Comparison of ENCODE assay signal across 8 mouse cellular contexts in genomic region chr1:43827002-43827762, GRCm38 (mm10). TPM values are rescaled to one million over a fixed set of nuclear protein-coding genes. Genes with fewer than 3 reads are reported as not detected.
A peak's percentile ranks its signal among the peaks of the same experiment; 100 is the strongest.
DNase-seq lines count a peak whose midpoint lies in the region; ATAC-seq and TF ChIP-seq lines count a peak whose summit lies in the region.

No protein-coding gene starts in this region.

- DNase-seq in layer of hippocampus, adult 2 months (ENCODE audit: low spot score in 2 of 2) = peak in 1 of 2 experiments; percentile 25
- no peak for DNase-seq in layer of hippocampus, postnatal 10 days (ENCODE audit: low spot score in 2 of 2)
- peak; percentile 60 for DNase-seq in ZHBTc4 (ENCODE audit: low read depth, low spot score)
- no peak for DNase-seq in lung, embryonic 14.5 days
- no peak for DNase-seq in retina, postnatal 1 day

- whole genome bisulfite sequencing in forebrain, embryonic 15.5 days = under 1% methylated on average over 67 of the region's 68 CpGs
- WGBS in intestine, postnatal 0 days = under 1% methylated on average over 68 of the region's 68 CpGs
- WGBS in lung, embryonic 14.5 days = under 1% methylated on average over 68 of the region's 68 CpGs

- ATAC-seq in forebrain, embryonic 15.5 days (replicated peaks) = peak; percentile 72
- peak; percentile 60 for ATAC-seq in intestine, postnatal 0 days
- ATAC-seq in lung, embryonic 14.5 days (ENCODE audit: insufficient read depth) = peak; percentile 78
- ATAC-seq in neutrophil, adult 5-6 weeks (ENCODE audit: extremely low read depth, insufficient number of reproducible peaks, low FRiP score, poor library complexity, severe bottlenecking) = peak; percentile 9; the same call in 1 of the 2 replicates

- H3K9ac ChIP-seq in forebrain, embryonic 15.5 days (replicated peaks) = peak overlapping the region; percentile 86
- peak overlapping the region; percentile 69 for H3K9ac ChIP-seq in intestine, postnatal 0 days (ENCODE audit: low read depth, low read length)
- H3K9ac ChIP-seq in lung, embryonic 14.5 days = peak overlapping the region; percentile 87

- H3K4me1 ChIP-seq in forebrain, embryonic 15.5 days = peaks cover 39% of the 10 kb centered on the region
- no peaks in the 10 kb centered on the region for H3K4me1 ChIP-seq in intestine, postnatal 0 days (replicated peaks; ENCODE audit: control insufficient read depth, insufficient read depth, low read length)
- H3K4me1 ChIP-seq in lung, embryonic 14.5 days (ENCODE audit: insufficient read depth) = peaks cover 3% of the 10 kb centered on the region; the same call in 1 of the 2 replicates

- H3K27me3 ChIP-seq in forebrain, embryonic 15.5 days = no peaks in the 10 kb centered on the region
- H3K27me3 ChIP-seq in intestine, postnatal 0 days (replicated peaks; ENCODE audit: control insufficient read depth, insufficient read depth, low read length) = no peaks in the 10 kb centered on the region
- H3K27me3 ChIP-seq in lung, embryonic 14.5 days (ENCODE audit: insufficient read depth, low read length) = no peaks in the 10 kb centered on the region

- H3K4me3 ChIP-seq in layer of hippocampus, adult 2 months = peak overlapping the region; percentile 100
- H3K4me3 ChIP-seq in forebrain, embryonic 15.5 days = peak overlapping the region; percentile 94
- H3K4me3 ChIP-seq in intestine, postnatal 0 days (ENCODE audit: low read depth, low read length) = peak overlapping the region; percentile 86
- H3K4me3 ChIP-seq in lung, embryonic 14.5 days (ENCODE audit: low read depth, low read length) = peak overlapping the region; percentile 81

- H3K27ac ChIP-seq in layer of hippocampus, adult 2 months = peak overlapping the region; percentile 94
- H3K27ac ChIP-seq in forebrain, embryonic 15.5 days (replicated peaks) = peak overlapping the region; percentile 96
- peak overlapping the region; percentile 85 for H3K27ac ChIP-seq in intestine, postnatal 0 days (ENCODE audit: low read depth, low read length)
- H3K27ac ChIP-seq in lung, embryonic 14.5 days (ENCODE audit: low read depth) = peak overlapping the region; percentile 93

- peak overlapping the region; percentile 93 for H3K4me2 ChIP-seq in forebrain, embryonic 15.5 days (replicated peaks)
- H3K4me2 ChIP-seq in intestine, postnatal 0 days (replicated peaks; ENCODE audit: low read depth) = peak overlapping the region; percentile 91
- peak overlapping the region; percentile 96 for H3K4me2 ChIP-seq in lung, embryonic 14.5 days

- TF ChIP-seq CTCF in layer of hippocampus, adult 2 months (conservative IDR thresholded peaks at IDR 0.05) = no peak
- no peak for TF ChIP-seq CTCF in intestine, postnatal 0 days (IDR thresholded peaks at IDR 0.05; ENCODE audit: low read depth)
- no peak for TF ChIP-seq CTCF in lung, embryonic 14.5 days (IDR thresholded peaks at IDR 0.05; ENCODE audit: low read depth)

- no peaks in the 10 kb centered on the region for H3K9me3 ChIP-seq in forebrain, embryonic 15.5 days
- no peaks in the 10 kb centered on the region for H3K9me3 ChIP-seq in intestine, postnatal 0 days (ENCODE audit: control insufficient read depth)
- H3K9me3 ChIP-seq in lung, embryonic 14.5 days (ENCODE audit: low read depth, low read length) = no peaks in the 10 kb centered on the region

- H3K36me3 ChIP-seq in forebrain, embryonic 15.5 days = no peaks in the 10 kb centered on the region
- no peaks in the 10 kb centered on the region for H3K36me3 ChIP-seq in intestine, postnatal 0 days (ENCODE audit: control insufficient read depth, insufficient read depth)
- no peaks in the 10 kb centered on the region for H3K36me3 ChIP-seq in lung, embryonic 14.5 days (ENCODE audit: insufficient read depth)

RNA-seq across cellular contexts. Expression of gene Uxs1, which starts 0.4 kb away (rescaled TPM):
- total RNA-seq in layer of hippocampus, adult 2 months (2021) = 10 to 100 TPM; 45.4 to 50.3 TPM
- 10 to 100 TPM; 29.0 to 31.0 TPM for total RNA-seq in layer of hippocampus, postnatal 10 days (2021)
- polyA plus RNA-seq in forebrain, embryonic 15.5 days (2015; fragmentation: Nextera tagmentation; extraction: Ambion mirVana) = 17.7 and 17.9 TPM in 2 replicates
- polyA plus RNA-seq in intestine, postnatal 0 days (2015; fragmentation: Nextera tagmentation; extraction: Ambion mirVana) = 20.5 and 21.6 TPM in 2 replicates
- polyA plus RNA-seq in lung, embryonic 14.5 days (2014; fragmentation: Nextera tagmentation; extraction: Ambion mirVana) = 32.3 and 32.4 TPM in 2 replicates
- total RNA-seq in neutrophil, adult 5-6 weeks (2017) = 12.5 and 16.1 TPM in 2 replicates

Comparison
In these comparisons a context has a peak if more than half of its experiments do, and no peak if none do; other contexts are left out.
1. ATAC-seq: peak in every context shown above with its lines; median percentile 78 in lung, embryonic 14.5 days; 72 in forebrain, embryonic 15.5 days; 60 in intestine, postnatal 0 days; 9 in neutrophil, adult 5-6 weeks.